Mouse (Mus musculus) adrenal gland, adult 2 months (tissue): ENCODE measurements around the gene Xlr5a. TPM values are rescaled to one million over a fixed set of nuclear protein-coding genes. Genes with fewer than 3 reads are reported as not detected.
"Not testable (repeated sequence)": the region's sequence is repeated elsewhere in the genome, so short reads cannot be mapped to it uniquely, and the experiment has no call there.

Source experiments
- DNase-seq: peaks from one replicate; pipeline ENCODE4 v3.0.0; 2021
- polyA plus RNA-seq: library from polyadenylated mRNA; depleted of rRNA; stranded (reverse); fragments of >200 nt; gene quantifications from 2 replicates; pipeline ENCODE4 v1.2.3, GENCODE M21; 2012; rRNA removed
- total RNA-seq, 2 experiments: library from RNA; stranded (reverse); gene quantifications; 2 replicates each; pipeline ENCODE4 v1.2.3; 2021

Xlr5a gene
- total and polyA plus RNA-seq, 3 experiments, result 0.49 TPM; not detected in 2

- DNase-seq, result not testable (repeated sequence)
Measured at GRCm38 (mm10) chrX:73148496-73148895, 144.3 kb downstream of the Xlr5a start, which contains the start of gene Xlr5b. Gene Xlr5b (plus strand): TSS chrX:73148796.

- DNase-seq, result not testable (repeated sequence)
Measured at GRCm38 (mm10) chrX:73143218-73143618, 149.6 kb downstream of the Xlr5a start.

- not testable (repeated sequence) for DNase-seq
Measured at GRCm38 (mm10) chrX:73122859-73123829, 169.6 kb downstream of the Xlr5a start.

- DNase-seq, result not testable (repeated sequence)
Measured at GRCm38 (mm10) chrX:73116747-73117146, 176.0 kb downstream of the Xlr5a start, which contains the start of gene Gm14685. Gene Gm14685 (plus strand): TSS chrX:73117047.

- DNase-seq, result not testable (repeated sequence)
Measured at GRCm38 (mm10) chrX:73096941-73097508, 195.8 kb downstream of the Xlr5a start, which contains the start of gene Xlr3a. Gene Xlr3a (minus strand): TSS chrX:73097095.

- not testable (repeated sequence) for DNase-seq
Measured at GRCm38 (mm10) chrX:73082267-73083055, 210.3 kb downstream of the Xlr5a start, which contains the start of gene Xlr4a. Gene Xlr4a (minus strand): TSS chrX:73082478.

- DNase-seq, result not testable (repeated sequence)
Measured at GRCm38 (mm10) chrX:73066765-73067312, 225.9 kb downstream of the Xlr5a start.

- no peak for DNase-seq
Measured at GRCm38 (mm10) chrX:73064415-73064793, 228.4 kb downstream of the Xlr5a start, which contains the start of gene Pnma3. Gene Pnma3 (plus strand): TSS chrX:73064787.

GRCm38 (mm10) chrX:73063512-73064414 is 229.0 kb downstream of the Xlr5a start:
- DNase-seq, result no peak

- DNase-seq, result no peak
Measured at GRCm38 (mm10) chrX:73062323-73062722, 230.5 kb downstream of the Xlr5a start.

GRCm38 (mm10) chrX:73061528-73061927 is 231.2 kb downstream of the Xlr5a start:
- no peak for DNase-seq

Other genes starting within 250 kb of the Xlr5a start
- gene Pnma3, start 228.2 kb downstream of the Xlr5a start, total RNA-seq, result under 1 TPM; 0.14 to 0.41 TPM
- gene Pnma3, start 228.2 kb downstream of the Xlr5a start, polyA plus RNA-seq, result 0.17 and 0.19 TPM in 2 replicates
- 1 to 10 TPM in 1 of 2 experiments, not detected in 1; 2.0 TPM for gene Xlr4a, start 210.5 kb downstream of the Xlr5a start, total RNA-seq
- gene Xlr4a, start 210.5 kb downstream of the Xlr5a start, polyA plus RNA-seq, result not detected in 2 replicates
- gene Xlr3a, start 195.9 kb downstream of the Xlr5a start, total RNA-seq, result 1 to 10 TPM in 1 of 2 experiments, not detected in 1; 3.5 TPM
- 0.92 TPM in 1 of 2 replicates, not detected in the other for gene Xlr3a, start 195.9 kb downstream of the Xlr5a start, polyA plus RNA-seq
- not detected for gene Gm14685, start 175.9 kb downstream of the Xlr5a start, total RNA-seq
- gene Gm14685, start 175.9 kb downstream of the Xlr5a start, polyA plus RNA-seq, result not detected in 2 replicates
- not detected for gene Xlr5b, start 144.2 kb downstream of the Xlr5a start, total RNA-seq
- gene Xlr5b, start 144.2 kb downstream of the Xlr5a start, polyA plus RNA-seq, result not detected in 2 replicates
- gene DXBay18, start 143.5 kb downstream of the Xlr5a start, total RNA-seq, result under 1 TPM; 0.12 to 0.31 TPM
- gene DXBay18, start 143.5 kb downstream of the Xlr5a start, polyA plus RNA-seq, result not detected in 2 replicates
- gene Spin2d, start 116.0 kb downstream of the Xlr5a start, total RNA-seq, result not detected
- gene Spin2d, start 116.0 kb downstream of the Xlr5a start, polyA plus RNA-seq, result not detected in 2 replicates
- 10 to 100 TPM in 1 of 2 experiments, 1 to 10 TPM in 1; 1.8 to 10.8 TPM for gene Xlr3b, start 100.8 kb downstream of the Xlr5a start, total RNA-seq
- gene Xlr3b, start 100.8 kb downstream of the Xlr5a start, polyA plus RNA-seq, result 0.17 and 0.19 TPM in 2 replicates
- gene Xlr4b, start 78.6 kb downstream of the Xlr5a start, total RNA-seq, result 1 to 10 TPM in 1 of 2 experiments, under 1 TPM in 1; 0.61 to 1.1 TPM
- 0.06 TPM in 1 of 2 replicates, not detected in the other for gene Xlr4b, start 78.6 kb downstream of the Xlr5a start, polyA plus RNA-seq
- gene F8a, start 64.7 kb downstream of the Xlr5a start, total RNA-seq, result 10 to 100 TPM in 1 of 2 experiments, 1 to 10 TPM in 1; 8.0 to 11.8 TPM
- gene F8a, start 64.7 kb downstream of the Xlr5a start, polyA plus RNA-seq, result 50.8 and 53.5 TPM in 2 replicates
- 1 to 10 TPM in 1 of 2 experiments, not detected in 1; 1.7 TPM for gene Xlr4c, start 49.8 kb downstream of the Xlr5a start, total RNA-seq
- gene Xlr4c, start 49.8 kb downstream of the Xlr5a start, polyA plus RNA-seq, result not detected in 2 replicates
- under 1 TPM in 1 of 2 experiments, not detected in 1; 0.32 TPM for gene Xlr3c, start 27.6 kb downstream of the Xlr5a start, total RNA-seq
- gene Xlr3c, start 27.6 kb downstream of the Xlr5a start, polyA plus RNA-seq, result not detected in 2 replicates
- gene Xlr5c, start within 50 bp of the Xlr5a start, total RNA-seq, result not detected
- 0.25 TPM in 1 of 2 replicates, not detected in the other for gene Xlr5c, start within 50 bp of the Xlr5a start, polyA plus RNA-seq
- gene Gm45015, start 43.9 kb upstream of the Xlr5a start, total RNA-seq, result not detected
- gene Gm45015, start 43.9 kb upstream of the Xlr5a start, polyA plus RNA-seq, result not detected in 2 replicates
- gene Zfp275, start 49.6 kb upstream of the Xlr5a start, total RNA-seq, result 10 to 100 TPM; 14.7 to 17.0 TPM
- 10.7 and 12.5 TPM in 2 replicates for gene Zfp275, start 49.6 kb upstream of the Xlr5a start, polyA plus RNA-seq
- not detected for gene Gm18336, start 105.8 kb upstream of the Xlr5a start, total RNA-seq
- 0.03 TPM in 1 of 2 replicates, not detected in the other for gene Gm18336, start 105.8 kb upstream of the Xlr5a start, polyA plus RNA-seq
- gene Zfp92, start 118.1 kb upstream of the Xlr5a start, total RNA-seq, result under 1 TPM; 0.26 to 0.38 TPM
- 0.10 and 0.11 TPM in 2 replicates for gene Zfp92, start 118.1 kb upstream of the Xlr5a start, polyA plus RNA-seq
- not detected for gene Trex2, start 142.4 kb upstream of the Xlr5a start, total RNA-seq
- gene Trex2, start 142.4 kb upstream of the Xlr5a start, polyA plus RNA-seq, result 0.13 TPM in 1 of 2 replicates, not detected in the other
- gene Haus7, start 166.1 kb upstream of the Xlr5a start, total RNA-seq, result 10 to 100 TPM; 20.3 to 31.3 TPM
- gene Haus7, start 166.1 kb upstream of the Xlr5a start, polyA plus RNA-seq, result 12.6 and 15.5 TPM in 2 replicates
- gene Bgn, start 190.6 kb upstream of the Xlr5a start, total RNA-seq, result 100 to 1,000 TPM; 290 to 364 TPM
- 197 and 251 TPM in 2 replicates for gene Bgn, start 190.6 kb upstream of the Xlr5a start, polyA plus RNA-seq
- 10 to 100 TPM; 38.2 to 42.3 TPM for gene Atp2b3, start 210.1 kb upstream of the Xlr5a start, total RNA-seq
- gene Atp2b3, start 210.1 kb upstream of the Xlr5a start, polyA plus RNA-seq, result 24.9 and 29.0 TPM in 2 replicates